Comparison of ENCODE assay signal across 8 mouse cellular contexts in genomic region chr12:17545884-17546283, GRCm38 (mm10). TPM values are rescaled to one million over a fixed set of nuclear protein-coding genes. Genes with fewer than 3 reads are reported as not detected.
DNase-seq lines count a peak whose midpoint lies in the region; ATAC-seq and TF ChIP-seq lines count a peak whose summit lies in the region.

No protein-coding gene starts in this region.

- H3K27ac ChIP-seq in forebrain, embryonic 14.5 days (ENCODE audit: low read depth, low read length), result no peak overlapping the region
- H3K27ac ChIP-seq in liver, embryonic 12.5 days, result peak overlapping the region; percentile 95
- H3K27ac ChIP-seq in stomach, postnatal 0 days (replicated peaks), result no peak overlapping the region

- no peaks in the 10 kb centered on the region for H3K27me3 ChIP-seq in forebrain, embryonic 14.5 days (replicated peaks; ENCODE audit: control insufficient read depth, insufficient read depth, low read length)
- no peaks in the 10 kb centered on the region for H3K27me3 ChIP-seq in liver, embryonic 12.5 days (replicated peaks)
- no peaks in the 10 kb centered on the region for H3K27me3 ChIP-seq in stomach, postnatal 0 days (ENCODE audit: control insufficient read depth, insufficient read depth, low read length)

- peak overlapping the region; percentile 68 for H3K4me2 ChIP-seq in forebrain, embryonic 14.5 days (ENCODE audit: low read length)
- H3K4me2 ChIP-seq in liver, embryonic 12.5 days, result peak overlapping the region; percentile 71
- peak overlapping the region; percentile 84 for H3K4me2 ChIP-seq in stomach, postnatal 0 days (replicated peaks; ENCODE audit: low read depth)

- no peak for ATAC-seq in forebrain, embryonic 14.5 days
- ATAC-seq in liver, embryonic 12.5 days, result no peak
- no peak for ATAC-seq in stomach, postnatal 0 days (ENCODE audit: low FRiP score, low TSS enrichment)

- H3K36me3 ChIP-seq in forebrain, embryonic 14.5 days (ENCODE audit: control insufficient read depth, insufficient read depth, low read length), result peaks cover 37% of the 10 kb centered on the region
- peaks cover 49% of the 10 kb centered on the region for H3K36me3 ChIP-seq in liver, embryonic 12.5 days
- H3K36me3 ChIP-seq in stomach, postnatal 0 days (ENCODE audit: control insufficient read depth, insufficient read depth, low read length), result 0 out of 2 replicates have a peak, but pooled peaks cover 4% of the 10 kb centered on the region

- under 1% methylated on average over 8 of the region's 8 CpGs for WGBS in forebrain, embryonic 14.5 days
- 2% methylated on average over 8 of the region's 8 CpGs for WGBS in liver, embryonic 12.5 days (ENCODE audit: insufficient replicate concordance)
- WGBS in stomach, postnatal 0 days, result 5% methylated on average over 8 of the region's 8 CpGs

- no peak for TF ChIP-seq CTCF in stomach, postnatal 0 days (IDR thresholded peaks at IDR 0.05; ENCODE audit: low read depth)

- peak overlapping the region; percentile 91 for H3K4me3 ChIP-seq in forebrain, embryonic 14.5 days (ENCODE audit: low read depth, low read length)
- peak overlapping the region; percentile 97 for H3K4me3 ChIP-seq in liver, embryonic 12.5 days
- H3K4me3 ChIP-seq in stomach, postnatal 0 days (ENCODE audit: low read depth, low read length), result peak overlapping the region; percentile 84

- H3K4me1 ChIP-seq in forebrain, embryonic 14.5 days (ENCODE audit: control insufficient read depth, insufficient read depth, low read length), result peaks cover 14% of the 10 kb centered on the region; the same call in 1 of the 2 replicates
- H3K4me1 ChIP-seq in liver, embryonic 12.5 days, result peaks cover 54% of the 10 kb centered on the region
- no peaks in the 10 kb centered on the region for H3K4me1 ChIP-seq in stomach, postnatal 0 days (replicated peaks; ENCODE audit: control insufficient read depth, insufficient read depth)

- TF ChIP-seq EP300 in stomach, postnatal 0 days (optimal IDR thresholded peaks at IDR 0.05), result no peak

- H3K9ac ChIP-seq in forebrain, embryonic 14.5 days (ENCODE audit: low read length), result peak overlapping the region; percentile 91
- H3K9ac ChIP-seq in liver, embryonic 12.5 days, result peak overlapping the region; percentile 100
- H3K9ac ChIP-seq in stomach, postnatal 0 days (ENCODE audit: low read length), result peak overlapping the region; percentile 38; the same call in 1 of the 2 replicates

- no peaks in the 10 kb centered on the region for H3K9me3 ChIP-seq in forebrain, embryonic 14.5 days (replicated peaks; ENCODE audit: control insufficient read depth, low read length)
- H3K9me3 ChIP-seq in liver, embryonic 12.5 days (replicated peaks), result no peaks in the 10 kb centered on the region
- H3K9me3 ChIP-seq in stomach, postnatal 0 days (ENCODE audit: control insufficient read depth, low read length), result no peaks in the 10 kb centered on the region

- peak; percentile 22 for DNase-seq in thymus, postnatal 0 days (ENCODE audit: low spot score)
- no peak for DNase-seq in thymus, postnatal 36 days
- DNase-seq in forebrain, embryonic 14.5 days (ENCODE audit: low spot score), result peak; percentile 42
- DNase-seq in stomach, postnatal 0 days (ENCODE audit: low spot score), result no peak
- no peak for DNase-seq in spleen, adult 18-20 months
- no peak for DNase-seq in adrenal gland, adult 18-20 months (ENCODE audit: low spot score in 2 of 2)
- no peak for DNase-seq in right cerebral cortex, postnatal 36 days (ENCODE audit: low spot score in 2 of 2)

RNA-seq across cellular contexts. Expression of gene Odc1, which starts 1.3 kb away (rescaled TPM):
- 101 and 116 TPM in 2 replicates for polyA plus RNA-seq in thymus, postnatal 0 days (2015; fragmentation: Nextera tagmentation; extraction: Ambion mirVana)
- 244 and 288 TPM in 2 replicates for polyA plus RNA-seq in forebrain, embryonic 14.5 days (2014; fragmentation: Nextera tagmentation; extraction: Ambion mirVana)
- 587 and 597 TPM in 2 replicates for polyA plus RNA-seq in liver, embryonic 12.5 days (2016; fragmentation: Nextera tagmentation; extraction: Ambion mirVana)
- polyA plus RNA-seq in stomach, postnatal 0 days (2015; fragmentation: Nextera tagmentation; extraction: Ambion mirVana), result 67.7 and 70.4 TPM in 2 replicates
- total RNA-seq in adrenal gland, adult 18-20 months (2021), result 100 to 1,000 TPM; 331 to 566 TPM

Comparison
In these comparisons a context has a peak if more than half of its experiments do, and no peak if none do; other contexts are left out.
1. DNase-seq: peak in thymus, postnatal 0 days (single experiment) and forebrain, embryonic 14.5 days (single experiment); none in thymus, postnatal 36 days (0 of 2), stomach, postnatal 0 days (single experiment), spleen, adult 18-20 months (0 of 2), adrenal gland, adult 18-20 months (0 of 2) and right cerebral cortex, postnatal 36 days (0 of 2).
2. H3K9ac ChIP-seq: peak in every context shown above with its lines; median percentile 100 in liver, embryonic 12.5 days; 91 in forebrain, embryonic 14.5 days; 38 in stomach, postnatal 0 days.
3. Peak in every context shown above with its lines, with median percentiles within 50 percentile points of each other: H3K4me2 ChIP-seq and H3K4me3 ChIP-seq.